Mouse (Mus musculus) MEL (cell line): ENCODE data around the gene Smyd1.

Experiments used
- CHD2 ChIP-seq: IDR thresholded peaks from 2 replicates; pipeline ENCODE4 v1.6.1; 2011; ENCODE audit warnings: low read length, improper control_type of control experiment
- CTCF ChIP-seq, 3 experiments: IDR thresholded peaks in 2 of 3; conservative IDR thresholded peaks in 1 of 3; 2 replicates each; pipeline ENCODE4 v1.5.1; 2011 to 2012; ENCODE audit warnings: low read length in 3 of 3, low read depth in 2 of 3, mild to moderate bottlenecking in 2 of 3, improper control_type of control experiment in 1 of 3, inconsistent platforms in 1 of 3, mixed read lengths in 1 of 3, moderate library complexity in 1 of 3; ENCODE audit not compliant: control insufficient read depth in 1 of 3, insufficient read depth in 1 of 3, poor library complexity in 1 of 3, severe bottlenecking in 1 of 3
- MAFK ChIP-seq: IDR thresholded peaks from 2 replicates; pipeline ENCODE4 v1.6.1; 2011; ENCODE audit warnings: low read depth, mild to moderate bottlenecking, low read length, improper control_type of control experiment, borderline replicate concordance
- POLR2A ChIP-seq, 2 experiments: IDR thresholded peaks; 2 replicates each; pipeline ENCODE4 v1.6.1; 2011 to 2012; ENCODE audit warnings: low read length in 2 of 2, mild to moderate bottlenecking in 2 of 2, control low read depth in 1 of 2, improper control_type of control experiment in 1 of 2, low read depth in 1 of 2, moderate library complexity in 1 of 2; ENCODE audit not compliant: control insufficient read depth in 1 of 2, insufficient read depth in 1 of 2, poor library complexity in 1 of 2
- POLR2AphosphoS2 ChIP-seq: IDR thresholded peaks from 2 replicates; pipeline ENCODE4 v1.6.1; 2011; ENCODE audit warnings: low read length, improper control_type of control experiment
- POLR2AphosphoS5 ChIP-seq: IDR thresholded peaks from 2 replicates; pipeline ENCODE4 v1.6.1; 2012; ENCODE audit warnings: low read depth, borderline replicate concordance, mild to moderate bottlenecking, inconsistent platforms, low read length, moderate library complexity, mixed read lengths
- RAD21 ChIP-seq: IDR thresholded peaks from 2 replicates; pipeline ENCODE4 v1.6.1; 2011; ENCODE audit warnings: mild to moderate bottlenecking, low read depth, low read length, improper control_type of control experiment
- SMC3 ChIP-seq: IDR thresholded peaks from 2 replicates; pipeline ENCODE4 v1.6.1; 2011; ENCODE audit warnings: low read depth, low read length, improper control_type of control experiment
- TAL1 ChIP-seq: IDR thresholded peaks from 2 replicates; pipeline ENCODE4 v1.6.1; 2012; ENCODE audit warnings: mild to moderate bottlenecking, inconsistent platforms, low read length, moderate library complexity, mixed read lengths
- TCF12 ChIP-seq: IDR thresholded peaks from 2 replicates; pipeline ENCODE4 v1.6.1; 2014; ENCODE audit warnings: low read depth, mild to moderate bottlenecking, inconsistent platforms, low read length, improper control_type of control experiment, moderate library complexity
- ZNF384 ChIP-seq: IDR thresholded peaks from 2 replicates; pipeline ENCODE4 v1.6.1; 2012; ENCODE audit warnings: low read depth, mild to moderate bottlenecking, inconsistent platforms, low read length, improper control_type of control experiment

GRCm38 (mm10) chr6:71351201-71351600 lies 29.2 kb upstream of the Smyd1 start:
- TF ChIP-seq POLR2AphosphoS2 (no peak), POLR2A (IDR thresholded peaks at IDR 0.05; ENCODE audit: control insufficient read depth in 1 of 2, insufficient read depth in 1 of 2, low read depth in 1 of 2, low read length in 2 of 2, poor library complexity in 1 of 2) (no peak), TCF12 (no peak), RAD21 (no peak), CTCF (IDR thresholded peaks at IDR 0.05 in 2 of 3, conservative IDR thresholded peaks at IDR 0.05 in 1 of 3; ENCODE audit: control insufficient read depth in 1 of 3, insufficient read depth in 1 of 3, low read depth in 2 of 3, low read length in 3 of 3, poor library complexity in 1 of 3, severe bottlenecking in 1 of 3) (no peak), MAFK (no peak), SMC3 (no peak), TAL1 (no peak), CHD2 (no peak), POLR2AphosphoS5 (no peak), ZNF384 (no peak)
